21 mouse cellular contexts compared by ENCODE assay signal in genomic region chr11:84730218-84730617, GRCm38 (mm10).
"Had no signal": no experiment of that assay in that cellular context is flagged by ENCODE, and none has a peak within 500 bp of the region (broad histone marks: within the 10 kb centered on the region; RNA-seq: fewer than 3 reads in every experiment).

No protein-coding gene starts in this region.

- H3K27me3 ChIP-seq: neural tube, embryonic 12.5 days had no signal

- H3K4me3 ChIP-seq: limb, embryonic 12.5 days; limb, embryonic 15.5 days; midbrain, embryonic 10.5 days; midbrain, embryonic 13.5 days; myocyte; neural tube, embryonic 12.5 days; neural tube, embryonic 15.5 days had no signal

- DNase-seq: kidney, adult 11 months; kidney, adult 8-10 months; kidney, postnatal 14 days; kidney, postnatal 4 days; left cerebral cortex, postnatal 4 days; liver, postnatal 0 days; lung, embryonic 14.5 days; thymus, adult 2 months; thymus, postnatal 25 days had no signal

- ATAC-seq: liver, postnatal 0 days; lung, postnatal 0 days; midbrain, embryonic 13.5 days; midbrain, embryonic 16.5 days had no signal

- H3K4me2 ChIP-seq: limb, embryonic 12.5 days; limb, embryonic 15.5 days; liver, embryonic 11.5 days; lung, embryonic 14.5 days; midbrain, embryonic 13.5 days; neural tube, embryonic 12.5 days; neural tube, embryonic 15.5 days had no signal

- H3K9ac ChIP-seq: limb, embryonic 12.5 days; limb, embryonic 15.5 days; liver, embryonic 14.5 days; liver, postnatal 0 days; lung, embryonic 14.5 days; midbrain, embryonic 13.5 days; neural tube, embryonic 12.5 days; neural tube, embryonic 15.5 days had no signal

- H3K36me3 ChIP-seq: limb, embryonic 12.5 days; limb, embryonic 15.5 days; midbrain, embryonic 10.5 days; midbrain, embryonic 13.5 days; neural tube, embryonic 12.5 days; neural tube, embryonic 15.5 days had no signal

- H3K9me3 ChIP-seq: limb, embryonic 12.5 days; limb, embryonic 15.5 days; midbrain, embryonic 10.5 days; midbrain, embryonic 13.5 days; neural tube, embryonic 12.5 days; neural tube, embryonic 15.5 days had no signal

- H3K4me1 ChIP-seq: limb, embryonic 12.5 days; limb, embryonic 15.5 days had no signal

- H3K27ac ChIP-seq: limb, embryonic 12.5 days; limb, embryonic 15.5 days; liver, embryonic 14.5 days; macrophage; midbrain, embryonic 10.5 days; midbrain, embryonic 13.5 days; neural tube, embryonic 12.5 days; neural tube, embryonic 15.5 days had no signal
